Mouse (Mus musculus): ENCODE measurements around the gene Eddm3b.
"Not testable (repeated sequence)": the region's sequence is repeated elsewhere in the genome, so short reads cannot be mapped to it uniquely, and the experiment has no call there.

DNA sequence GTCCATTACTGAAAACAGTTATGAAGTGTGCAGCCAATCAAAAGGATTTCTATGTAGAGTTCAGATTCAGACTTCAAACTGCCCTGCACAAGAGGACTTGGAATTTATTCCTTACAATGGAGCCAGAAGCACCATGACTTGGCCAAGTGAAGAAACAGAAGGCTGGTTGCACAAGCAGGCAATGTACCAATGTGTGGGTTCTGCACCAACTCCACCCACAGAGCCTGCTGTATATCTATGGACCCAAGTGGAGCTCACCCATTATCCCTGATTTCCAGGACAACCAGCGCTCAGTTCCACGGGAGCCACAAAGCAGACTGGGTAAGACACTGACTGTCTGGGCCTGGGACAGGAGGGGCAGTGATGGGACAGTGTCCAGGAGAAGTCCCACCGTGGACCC is 47.8 kb downstream of the Eddm3b start, which contains the start of gene Rnase2b:
- not testable (repeated sequence) for TF ChIP-seq POLR2A (IDR thresholded peaks at IDR 0.05; ENCODE audit: borderline replicate concordance, control insufficient read depth, low read depth, low read length); CTCF (IDR thresholded peaks at IDR 0.05; ENCODE audit: control insufficient read depth, insufficient read depth, low read length)

Data from bone marrow, adult 2 months (tissue).